Mouse (Mus musculus): ENCODE measurements around the gene Def6.

DNA sequence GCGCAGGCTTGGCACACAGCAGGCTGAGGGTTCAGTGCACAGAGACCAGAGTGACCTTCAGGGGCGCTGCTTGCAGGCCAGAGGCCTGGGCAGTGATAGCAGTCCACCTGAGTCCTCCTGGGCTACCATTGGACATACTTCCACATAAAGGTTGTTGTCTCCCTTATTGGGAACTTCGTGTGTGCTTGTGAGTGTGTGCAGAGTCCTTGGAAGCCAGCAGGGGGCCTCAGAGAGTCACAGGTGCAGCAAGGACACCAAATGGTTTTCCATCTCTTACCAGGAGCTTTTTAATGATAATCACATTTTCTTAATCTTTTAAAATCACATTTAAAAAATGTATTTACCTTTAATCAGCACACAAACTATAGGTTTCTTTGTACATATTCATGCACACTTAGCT is 67.2 kb downstream of the Def6 start:
- TF ChIP-seq POLR2A (IDR thresholded peaks at IDR 0.05; ENCODE audit: low read depth, low read length) (no peak), CTCF (IDR thresholded peaks at IDR 0.05; ENCODE audit: extremely low read depth, insufficient read depth, insufficient read length, insufficient replicate concordance) (peak; percentile 18; the same call in 1 of the 2 replicates)
